Mouse (Mus musculus) ovary, postnatal 10 days (tissue): ENCODE measurements around the gene Vasn.
A peak's percentile ranks its signal among the peaks of the same experiment; 100 is the strongest.
"Not testable (repeated sequence)": the region's sequence is repeated elsewhere in the genome, so short reads cannot be mapped to it uniquely, and the experiment has no call there.

ENCODE experiments used
- DNase-seq: peaks from one replicate; pipeline ENCODE4 v3.0.0; 2022; ENCODE audit warnings: low spot score

The Vasn gene

GRCm38 (mm10) chr16:4670317-4670716 is 30.6 kb downstream of the Vasn start:
- no peak for DNase-seq

GRCm38 (mm10) chr16:4674091-4674490 is 34.4 kb downstream of the Vasn start:
- no peak for DNase-seq

GRCm38 (mm10) chr16:4676836-4677235 is 37.1 kb downstream of the Vasn start:
- DNase-seq = no peak

- DNase-seq = no peak
Measured at GRCm38 (mm10) chr16:4678080-4678479, 38.3 kb downstream of the Vasn start.

- DNase-seq = peak; percentile 58
Measured at GRCm38 (mm10) chr16:4679121-4680018, 39.6 kb downstream of the Vasn start, which contains the start of gene Coro7. Coro7 (minus strand) TSS chr16:4679777.

- DNase-seq = not testable (repeated sequence)
Measured at GRCm38 (mm10) chr16:4680922-4681455, 41.2 kb downstream of the Vasn start.

- DNase-seq = no peak
Measured at GRCm38 (mm10) chr16:4682628-4683179, 43.0 kb downstream of the Vasn start.

- DNase-seq = no peak
Measured at GRCm38 (mm10) chr16:4683193-4683580, 43.4 kb downstream of the Vasn start.

GRCm38 (mm10) chr16:4683581-4684456 is 44.1 kb downstream of the Vasn start:
- peak; percentile 96 for DNase-seq

- DNase-seq = no peak
Measured at GRCm38 (mm10) chr16:4684457-4684791, 44.7 kb downstream of the Vasn start.

GRCm38 (mm10) chr16:4689371-4689770 is 49.6 kb downstream of the Vasn start:
- not testable (repeated sequence) for DNase-seq
